Mouse (Mus musculus): Measurements from ENCODE around the gene Mrps11. TPM values are rescaled to one million over a fixed set of nuclear protein-coding genes. Genes with fewer than 3 reads are reported as not detected.

The Mrps11 gene
- polyA plus RNA-seq, 1 experiment from 2014 or later, result 40.6 TPM

- H3K4me2 ChIP-seq (replicated peaks; ENCODE audit: low read depth), result no peak overlapping the region
- no peaks in the 10 kb centered on the region for H3K9me3 ChIP-seq (ENCODE audit: control insufficient read depth)
- WGBS, result 71% methylated on average over 9 of the region's 9 CpGs
- no peak overlapping the region for H3K27ac ChIP-seq (ENCODE audit: low read depth, low read length)
- H3K36me3 ChIP-seq (ENCODE audit: control insufficient read depth, insufficient read depth), result no peaks in the 10 kb centered on the region
- H3K9ac ChIP-seq (ENCODE audit: low read depth, low read length), result no peak overlapping the region
- H3K4me1 ChIP-seq (replicated peaks; ENCODE audit: control insufficient read depth, insufficient read depth, low read length), result no peaks in the 10 kb centered on the region
- H3K4me3 ChIP-seq (ENCODE audit: low read depth, low read length), result no peak overlapping the region
- no peaks in the 10 kb centered on the region for H3K27me3 ChIP-seq (replicated peaks; ENCODE audit: control insufficient read depth, insufficient read depth, low read length)
- no peak for TF ChIP-seq CTCF (IDR thresholded peaks at IDR 0.05; ENCODE audit: low read depth)
- ATAC-seq, result no peak
Measured at GRCm38 (mm10) chr7:78799730-78800496, 17.0 kb downstream of the Mrps11 start.

GRCm38 (mm10) chr7:78803841-78804240 lies 20.9 kb downstream of the Mrps11 start:
- 55% methylated on average over 3 of the region's 3 CpGs for WGBS
- Histone ChIP-seq H3K4me3 (ENCODE audit: low read depth, low read length) (no peak overlapping the region), H3K36me3 (ENCODE audit: control insufficient read depth, insufficient read depth) (no peaks in the 10 kb centered on the region)

GRCm38 (mm10) chr7:78807192-78807591 lies 24.3 kb downstream of the Mrps11 start:
- no peak overlapping the region for H3K27ac ChIP-seq (ENCODE audit: low read depth, low read length)
- no peak for ATAC-seq
- no peaks in the 10 kb centered on the region for H3K36me3 ChIP-seq (ENCODE audit: control insufficient read depth, insufficient read depth)
- no peaks in the 10 kb centered on the region for H3K9me3 ChIP-seq (ENCODE audit: control insufficient read depth)
- H3K9ac ChIP-seq (ENCODE audit: low read depth, low read length), result no peak overlapping the region
- H3K4me1 ChIP-seq (replicated peaks; ENCODE audit: control insufficient read depth, insufficient read depth, low read length), result no peaks in the 10 kb centered on the region
- H3K4me2 ChIP-seq (replicated peaks; ENCODE audit: low read depth), result no peak overlapping the region
- H3K27me3 ChIP-seq (replicated peaks; ENCODE audit: control insufficient read depth, insufficient read depth, low read length), result no peaks in the 10 kb centered on the region
- H3K4me3 ChIP-seq (ENCODE audit: low read depth, low read length), result no peak overlapping the region
- 63% methylated on average over 4 of the region's 4 CpGs for WGBS
- TF ChIP-seq CTCF (IDR thresholded peaks at IDR 0.05; ENCODE audit: low read depth), result no peak

More at GRCm38 (mm10) chr7:78803841-78804240, 20.9 kb downstream of the Mrps11 start:
- ATAC-seq, result peak; percentile 88
- H3K4me1 ChIP-seq (replicated peaks; ENCODE audit: control insufficient read depth, insufficient read depth, low read length), result no peaks in the 10 kb centered on the region
- no peak overlapping the region for H3K9ac ChIP-seq (ENCODE audit: low read depth, low read length)
- no peaks in the 10 kb centered on the region for H3K27me3 ChIP-seq (replicated peaks; ENCODE audit: control insufficient read depth, insufficient read depth, low read length)
- H3K27ac ChIP-seq (ENCODE audit: low read depth, low read length), result no peak overlapping the region
- no peak overlapping the region for H3K4me2 ChIP-seq (replicated peaks; ENCODE audit: low read depth)
- no peaks in the 10 kb centered on the region for H3K9me3 ChIP-seq (ENCODE audit: control insufficient read depth)
- peak; percentile 60 for TF ChIP-seq CTCF (IDR thresholded peaks at IDR 0.05; ENCODE audit: low read depth)

- Histone ChIP-seq H3K4me2 (replicated peaks; ENCODE audit: low read depth) (no peak overlapping the region), H3K36me3 (ENCODE audit: control insufficient read depth, insufficient read depth) (no peaks in the 10 kb centered on the region), H3K27me3 (replicated peaks; ENCODE audit: control insufficient read depth, insufficient read depth, low read length) (no peaks in the 10 kb centered on the region), H3K4me3 (ENCODE audit: low read depth, low read length) (no peak overlapping the region), H3K4me1 (replicated peaks; ENCODE audit: control insufficient read depth, insufficient read depth, low read length) (no peaks in the 10 kb centered on the region), H3K27ac (ENCODE audit: low read depth, low read length) (no peak overlapping the region), H3K9ac (ENCODE audit: low read depth, low read length) (no peak overlapping the region), H3K9me3 (ENCODE audit: control insufficient read depth) (no peaks in the 10 kb centered on the region)
- TF ChIP-seq CTCF (IDR thresholded peaks at IDR 0.05; ENCODE audit: low read depth), result no peak
- WGBS, result 91% methylated on average over 6 of the region's 6 CpGs
- no peak for ATAC-seq
Measured at GRCm38 (mm10) chr7:78813791-78814190, 30.9 kb downstream of the Mrps11 start.

GRCm38 (mm10) chr7:78814766-78815165 lies 31.8 kb downstream of the Mrps11 start:
- H3K27ac ChIP-seq (ENCODE audit: low read depth, low read length), result no peak overlapping the region
- H3K4me3 ChIP-seq (ENCODE audit: low read depth, low read length), result no peak overlapping the region
- H3K9me3 ChIP-seq (ENCODE audit: control insufficient read depth), result no peaks in the 10 kb centered on the region
- no peaks in the 10 kb centered on the region for H3K4me1 ChIP-seq (replicated peaks; ENCODE audit: control insufficient read depth, insufficient read depth, low read length)
- H3K36me3 ChIP-seq (ENCODE audit: control insufficient read depth, insufficient read depth), result no peaks in the 10 kb centered on the region
- TF ChIP-seq CTCF (IDR thresholded peaks at IDR 0.05; ENCODE audit: low read depth), result no peak
- H3K9ac ChIP-seq (ENCODE audit: low read depth, low read length), result no peak overlapping the region
- ATAC-seq, result no peak
- no peak overlapping the region for H3K4me2 ChIP-seq (replicated peaks; ENCODE audit: low read depth)
- no peaks in the 10 kb centered on the region for H3K27me3 ChIP-seq (replicated peaks; ENCODE audit: control insufficient read depth, insufficient read depth, low read length)

GRCm38 (mm10) chr7:78818336-78818735 lies 35.4 kb downstream of the Mrps11 start:
- TF ChIP-seq CTCF (IDR thresholded peaks at IDR 0.05; ENCODE audit: low read depth), result no peak
- Histone ChIP-seq H3K27me3 (replicated peaks; ENCODE audit: control insufficient read depth, insufficient read depth, low read length) (no peaks in the 10 kb centered on the region), H3K27ac (ENCODE audit: low read depth, low read length) (no peak overlapping the region), H3K4me2 (replicated peaks; ENCODE audit: low read depth) (no peak overlapping the region), H3K36me3 (ENCODE audit: control insufficient read depth, insufficient read depth) (no peaks in the 10 kb centered on the region), H3K9me3 (ENCODE audit: control insufficient read depth) (no peaks in the 10 kb centered on the region), H3K4me1 (replicated peaks; ENCODE audit: control insufficient read depth, insufficient read depth, low read length) (no peaks in the 10 kb centered on the region), H3K9ac (ENCODE audit: low read depth, low read length) (no peak overlapping the region), H3K4me3 (ENCODE audit: low read depth, low read length) (no peak overlapping the region)
- WGBS, result 68% methylated on average over 12 of the region's 12 CpGs
- ATAC-seq, result no peak
